Mouse (Mus musculus) neural tube, embryonic 11.5 days (tissue): ENCODE measurements at regions not wholly inside any gene's neighbourhood (a gene's known extent, or its start where the extent isn't known, plus 50 kb on each side); places are given as distances from the start of the nearest gene placed in this dataset.
"Not testable (repeated sequence)": the region's sequence is repeated elsewhere in the genome, so short reads cannot be mapped to it uniquely, and the experiment has no call there.

ENCODE experiments used
- ATAC-seq: fragments of 200-750 bp; cut with Nextera tagmentation; 2 replicates; pipeline ENCODE4 v1.8.0; 2017; ENCODE audit warnings: moderate number of reproducible peaks, mild to moderate bottlenecking, moderate TSS enrichment, moderate library complexity; ENCODE audit not compliant: insufficient read depth, low FRiP score, low TSS enrichment
- DNase-seq: peaks from one replicate; pipeline ENCODE4 v3.0.0-alpha.2; 2015; ENCODE audit warnings: low spot score
- H3K27ac ChIP-seq: fragments of 300-500 bp; sonication (generic); 2 replicates; pipeline ENCODE4 v1.5.1; 2014; ENCODE audit warnings: low read depth, mild to moderate bottlenecking, low read length
- H3K27me3 ChIP-seq: fragments of 300-500 bp; sonication (generic); 2 replicates; pipeline ENCODE4 v1.6.1; 2014; ENCODE audit warnings: mild to moderate bottlenecking, low read length, mixed read lengths; ENCODE audit not compliant: control insufficient read depth, insufficient read depth
- H3K36me3 ChIP-seq: fragments of 300-500 bp; sonication (generic); 2 replicates; pipeline ENCODE4 v1.6.1; 2014; ENCODE audit warnings: mild to moderate bottlenecking, low read length, moderate library complexity, mixed read lengths; ENCODE audit not compliant: control insufficient read depth, insufficient read depth
- H3K4me1 ChIP-seq: fragments of 300-500 bp; sonication (generic); 2 replicates; pipeline ENCODE4 v1.6.1; 2014; ENCODE audit warnings: low read length, mixed read lengths; ENCODE audit not compliant: control insufficient read depth, insufficient read depth
- H3K4me2 ChIP-seq: fragments of 300-500 bp; sonication (generic); 2 replicates; pipeline ENCODE4 v1.6.1; 2014; ENCODE audit warnings: low read depth, mild to moderate bottlenecking, moderate library complexity
- H3K4me3 ChIP-seq: fragments of 300-500 bp; sonication (generic); 2 replicates; pipeline ENCODE4 v1.5.1; 2014; ENCODE audit warnings: low read depth, low read length
- H3K9ac ChIP-seq: fragments of 300-500 bp; sonication (generic); 2 replicates; pipeline ENCODE4 v1.6.1; 2014; ENCODE audit warnings: mild to moderate bottlenecking, low read length
- H3K9me3 ChIP-seq: fragments of 300-500 bp; sonication (generic); 2 replicates; pipeline ENCODE4 v1.6.1; 2016; ENCODE audit warnings: low read length; ENCODE audit not compliant: control insufficient read depth
- WGBS: fragments of 180-500 bp; shearing (Covaris S2); extraction: QIAGEN DNeasy Blood & Tissue Kit; methylation state at CpG from one replicate; pipeline ENCODE4 v1.1.7; 2014; 5-methylcytosine and 5-hydroxymethylcytosine counted together

DNA sequence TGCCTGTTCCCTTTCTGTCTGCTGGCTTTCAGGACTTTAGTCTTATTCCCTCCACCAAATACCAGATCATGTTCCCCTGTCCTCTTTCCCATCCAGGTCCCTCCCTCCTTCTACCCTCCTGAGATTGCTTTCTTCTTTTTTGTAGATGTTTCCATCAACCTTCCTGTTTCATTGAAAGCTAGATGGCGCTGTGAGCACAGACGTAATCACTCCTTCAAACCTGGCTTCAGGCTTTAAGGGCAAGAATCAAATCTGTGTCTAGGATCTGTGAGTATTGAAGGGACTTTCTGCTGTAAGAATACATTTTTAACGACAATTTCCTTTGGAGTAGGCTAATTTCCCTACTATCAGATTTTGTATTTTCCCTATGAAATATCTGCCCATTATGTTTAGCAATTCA lies 234.0 kb upstream of the Snrpn start:
- not testable (repeated sequence) for H3K4me2 ChIP-seq

DNA sequence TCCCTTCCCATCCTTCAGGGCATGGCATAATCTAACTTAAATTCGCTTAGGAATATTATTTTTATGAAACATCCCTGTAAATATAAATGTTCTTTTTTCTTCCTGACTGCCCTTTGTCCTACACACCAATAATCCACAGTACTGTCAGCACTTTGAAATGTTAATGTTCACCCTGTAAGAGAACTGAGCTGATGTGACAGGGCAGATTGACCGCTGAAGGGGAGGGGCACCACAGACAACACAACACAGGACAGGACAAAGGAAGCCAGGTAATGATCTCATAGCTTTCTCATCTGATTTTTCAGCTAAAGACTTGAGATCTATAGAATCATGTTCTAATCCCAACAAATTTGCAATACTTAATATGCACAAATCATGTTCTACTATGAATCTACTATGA lies 212.2 kb upstream of the Snrpn start:
- ATAC-seq, H3K9ac ChIP-seq, H3K4me2 ChIP-seq, H3K9me3 ChIP-seq, H3K4me3 ChIP-seq, H3K27me3 ChIP-seq, H3K27ac ChIP-seq, H3K36me3 ChIP-seq, DNase-seq, H3K4me1 ChIP-seq: not testable (repeated sequence)
- WGBS: 70% methylated on average over 2 of the region's 2 CpGs

More for the DNA sequence above, 234.0 kb upstream of the Snrpn start:
- not testable (repeated sequence) for H3K27ac ChIP-seq, H3K4me1 ChIP-seq, H3K9ac ChIP-seq, H3K4me3 ChIP-seq, DNase-seq, H3K9me3 ChIP-seq, H3K36me3 ChIP-seq, H3K27me3 ChIP-seq, ATAC-seq
- 18% methylated on average over 3 of the region's 3 CpGs for WGBS
